Mouse (Mus musculus) right cerebral cortex, adult 2 months (tissue): ENCODE results near the gene Actl6b.

Experiments used
- DNase-seq, 2 experiments: peaks; one replicate each; pipeline ENCODE4 v3.0.0; 2021 to 2022; ENCODE audit warnings: low spot score in 2 of 2

The Actl6b gene

GRCm38 (mm10) chr5:137562965-137563364, 9.6 kb downstream of the Actl6b start:
- DNase-seq: peak; percentile 41 to 47

- DNase-seq: no peak
Measured at GRCm38 (mm10) chr5:137565744-137566143, 12.4 kb downstream of the Actl6b start.

GRCm38 (mm10) chr5:137566416-137566815, 13.1 kb downstream of the Actl6b start:
- DNase-seq: no peak

GRCm38 (mm10) chr5:137568223-137568798, 15.0 kb downstream of the Actl6b start:
- DNase-seq: no peak

- no peak for DNase-seq
Measured at GRCm38 (mm10) chr5:137569031-137569430, 15.7 kb downstream of the Actl6b start.

GRCm38 (mm10) chr5:137569665-137570064, 16.3 kb downstream of the Actl6b start, which contains the start of gene Tfr2:
Gene Tfr2, plus strand, starts transcription at chr5:137569840.
- DNase-seq: no peak

GRCm38 (mm10) chr5:137570181-137570580, 16.9 kb downstream of the Actl6b start:
- no peak for DNase-seq

- no peak for DNase-seq
Measured at GRCm38 (mm10) chr5:137570691-137571586, 17.6 kb downstream of the Actl6b start.

GRCm38 (mm10) chr5:137574470-137574901, 21.2 kb downstream of the Actl6b start:
- peak; percentile 50 to 55 for DNase-seq

- DNase-seq: no peak
Measured at GRCm38 (mm10) chr5:137580246-137580645, 26.9 kb downstream of the Actl6b start.

GRCm38 (mm10) chr5:137582702-137583101, 29.4 kb downstream of the Actl6b start:
- no peak for DNase-seq

GRCm38 (mm10) chr5:137583670-137584169, 30.4 kb downstream of the Actl6b start:
- DNase-seq: peak in 1 of 2 experiments; percentile 55

GRCm38 (mm10) chr5:137584976-137585375, 31.7 kb downstream of the Actl6b start:
- peak; percentile 62 to 79 for DNase-seq

- DNase-seq: no peak
Measured at GRCm38 (mm10) chr5:137590507-137590906, 37.2 kb downstream of the Actl6b start.

GRCm38 (mm10) chr5:137595921-137596320, 42.6 kb downstream of the Actl6b start:
- no peak for DNase-seq

- no peak for DNase-seq
Measured at GRCm38 (mm10) chr5:137596601-137597261, 43.4 kb downstream of the Actl6b start.

- DNase-seq: no peak
Measured at GRCm38 (mm10) chr5:137597625-137598024, 44.3 kb downstream of the Actl6b start.

GRCm38 (mm10) chr5:137598100-137598826, 44.9 kb downstream of the Actl6b start:
- DNase-seq: no peak

- DNase-seq: no peak
Measured at GRCm38 (mm10) chr5:137599600-137599999, 46.3 kb downstream of the Actl6b start.

- DNase-seq: no peak
Measured at GRCm38 (mm10) chr5:137600281-137600618, 46.9 kb downstream of the Actl6b start.

GRCm38 (mm10) chr5:137600619-137601364, 47.5 kb downstream of the Actl6b start, which contains the start of gene Mospd3:
Gene Mospd3, minus strand, starts transcription at chr5:137601058.
- peak; percentile 94 to 95 for DNase-seq
